Mouse (Mus musculus) testis, adult 10 weeks (tissue): ENCODE results near the gene Medag. TPM values are rescaled to one million over a fixed set of nuclear protein-coding genes. Genes with fewer than 3 reads are reported as not detected.

Source experiments
- polyA plus RNA-seq: library from polyadenylated mRNA; stranded (reverse); fragments of 350-450 nt; fragmentation: Illumina TruSeq; extraction: RNeasy Lipid Tissue Mini Kit (QIAGEN cat#74804); gene quantifications from one replicate; pipeline ENCODE4 v1.2.3, GENCODE M21; 2014; ENCODE audit warnings: low read depth, low replicate concordance

Medag gene
- polyA plus RNA-seq = 1.0 TPM

DNA sequence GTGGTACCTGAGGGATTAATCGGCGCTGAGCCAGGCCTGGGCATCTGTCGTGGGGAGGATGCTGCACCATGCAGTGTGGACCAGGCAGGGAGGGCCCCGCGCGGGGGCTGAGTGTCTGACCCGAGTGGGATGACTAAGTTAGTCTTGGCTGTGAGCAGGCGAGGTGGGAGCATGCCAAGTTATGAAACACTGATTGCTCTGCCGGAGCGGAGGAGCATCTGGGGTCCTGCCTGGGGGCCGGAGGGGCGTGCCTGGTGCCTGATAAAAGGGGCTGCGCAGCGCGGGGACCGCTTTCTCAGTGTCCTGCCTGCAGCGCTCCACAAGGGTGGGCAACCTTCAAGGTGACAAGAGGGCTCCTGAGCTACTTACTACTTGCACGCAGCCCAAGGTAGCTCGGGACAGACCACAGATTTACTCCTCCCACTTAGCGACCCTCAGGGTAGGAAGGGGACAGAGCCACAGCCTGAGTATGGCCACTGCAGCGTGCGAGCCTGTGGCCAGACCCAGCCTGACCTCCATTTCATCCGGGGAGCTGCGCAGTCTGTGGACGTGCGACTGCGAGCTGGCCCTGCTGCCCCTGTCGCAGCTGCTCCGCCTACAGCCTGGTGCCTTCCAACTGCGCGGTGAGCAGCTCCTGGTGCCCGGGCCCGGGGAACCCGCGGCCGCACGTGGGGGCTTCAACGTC, at the start of gene Medag:
Medag (plus strand) TSS at position 241 of the 685 bp plus-strand sequence.

DNA sequence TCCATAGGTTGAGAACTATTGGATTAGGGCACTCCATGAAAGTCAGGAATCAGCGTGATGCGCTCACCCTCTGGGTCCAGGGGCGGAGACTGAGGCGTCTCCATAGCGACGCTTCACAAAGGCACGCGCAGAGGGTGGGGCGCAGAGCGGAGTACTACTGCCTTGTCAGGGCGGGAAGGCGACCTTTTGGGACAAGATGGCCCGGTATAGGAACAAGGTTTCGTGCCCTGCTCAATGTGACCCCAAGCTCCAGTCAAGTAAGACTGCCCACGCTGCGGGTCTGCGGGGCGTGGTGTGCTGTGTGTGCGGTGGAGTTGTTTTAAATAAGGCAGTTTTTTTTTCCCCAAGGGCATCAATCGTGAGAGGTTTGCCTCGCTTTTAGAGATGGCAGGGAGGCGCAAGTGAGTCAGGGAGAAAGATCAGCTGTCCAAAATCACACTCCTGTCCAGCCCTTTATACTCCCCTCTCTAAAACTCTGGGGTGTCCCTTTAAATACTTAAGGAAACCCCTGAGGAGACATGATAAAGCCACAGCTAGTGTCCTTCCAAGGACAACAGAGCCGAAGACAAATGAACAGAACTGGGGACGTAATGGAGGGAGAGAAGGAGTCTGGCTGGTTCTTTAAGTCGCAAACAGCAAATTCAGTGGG, 28.1 kb downstream of the Medag start, which contains the start of gene Tex26:
Tex26 (plus strand) TSS at position 130 of the 649 bp plus-strand sequence.

Other genes with a start within 250 kb of the Medag start
- 51.2 TPM for gene Uspl1, start 227.4 kb upstream of the Medag start, polyA plus RNA-seq
- 225 TPM for gene Hmgb1, start 227.3 kb upstream of the Medag start, polyA plus RNA-seq
- 0.98 TPM for gene Alox5ap, start 147.0 kb upstream of the Medag start, polyA plus RNA-seq
- gene Tex26, start 27.9 kb downstream of the Medag start, polyA plus RNA-seq = 108 TPM
- 9.4 TPM for gene Wdr95, start 116.9 kb downstream of the Medag start, polyA plus RNA-seq
- gene Hsph1, start 224.6 kb downstream of the Medag start, polyA plus RNA-seq = 129 TPM